Mouse (Mus musculus) gastrocnemius, adult 2 months (tissue): ENCODE results near the gene Sgta. TPM values are rescaled to one million over a fixed set of nuclear protein-coding genes. Genes with fewer than 3 reads are reported as not detected.
A peak's percentile ranks its signal among the peaks of the same experiment; 100 is the strongest.
"Not testable (repeated sequence)": the region's sequence is repeated elsewhere in the genome, so short reads cannot be mapped to it uniquely, and the experiment has no call there.

Source experiments
- DNase-seq: peaks from one replicate; pipeline ENCODE4 v3.0.0; 2022
- H3K27ac ChIP-seq: fragments of 200-600 bp; 2 replicates; pipeline ENCODE4 v1.8.1; 2022; ENCODE audit warnings: mild to moderate bottlenecking
- H3K4me3 ChIP-seq: fragments of 200-600 bp; 2 replicates; pipeline ENCODE4 v1.8.1; 2022; ENCODE audit warnings: mild to moderate bottlenecking, moderate library complexity
- CTCF ChIP-seq: fragments of 200-600 bp; IDR thresholded peaks from 2 replicates; pipeline ENCODE4 v1.8.1; 2022; ENCODE audit warnings: antibody characterized with exemption, mild to moderate bottlenecking, moderate library complexity
- intact Hi-C: fragments of 180-260 bp; cut with DNase I; formaldehyde crosslinking; loops from one replicate; pipeline ENCODE4 v1.15.1; 2025
- total RNA-seq, 2 experiments: library from RNA; stranded (reverse); gene quantifications; 2 replicates each; pipeline ENCODE4 v1.2.3; 2021

Gene Sgta
- total RNA-seq, 2 experiments from 2014 or later: 100 TPM

- DNase-seq: no peak
- Histone ChIP-seq H3K4me3 (no peak overlapping the region), H3K27ac (peak overlapping the region; percentile 8; the same call in 1 of the 2 replicates)
- intact Hi-C loops: loop anchor here (10.0 kb wide), 1 partner anchor 155 kb away; no protein-coding TSS in a partner anchor
- no peak for TF ChIP-seq CTCF
These were observed 20.2 kb upstream of the Sgta start for GRCm38 (mm10) chr10:81080008-81080655.

GRCm38 (mm10) chr10:81077916-81078315, 17.9 kb upstream of the Sgta start:
- TF ChIP-seq CTCF: no peak
- Histone ChIP-seq H3K27ac (no peak overlapping the region), H3K4me3 (no peak overlapping the region)
- DNase-seq: no peak
- intact Hi-C loops: no loop called here

- no peak for DNase-seq
- Histone ChIP-seq H3K4me3 (no peak overlapping the region), H3K27ac (peak overlapping the region; percentile 85)
- no peak for TF ChIP-seq CTCF
- intact Hi-C loops: no loop called here
These were observed 16.4 kb upstream of the Sgta start for GRCm38 (mm10) chr10:81076356-81076755.

- TF ChIP-seq CTCF: no peak
- intact Hi-C loops: no loop called here
- peak; percentile 67 for DNase-seq
- H3K4me3 ChIP-seq: no peak overlapping the region
- peak overlapping the region; percentile 85 for H3K27ac ChIP-seq
These were observed 15.8 kb upstream of the Sgta start for GRCm38 (mm10) chr10:81075734-81076133.

- Histone ChIP-seq H3K27ac (peak overlapping the region; percentile 59), H3K4me3 (no peak overlapping the region)
- no peak for DNase-seq
- intact Hi-C loops: no loop called here
- peak; percentile 60 for TF ChIP-seq CTCF
These were observed 13.5 kb upstream of the Sgta start for GRCm38 (mm10) chr10:81073464-81073863.

GRCm38 (mm10) chr10:81072290-81072689, 12.3 kb upstream of the Sgta start:
- TF ChIP-seq CTCF: no peak
- no peak for DNase-seq
- H3K27ac ChIP-seq: no peak overlapping the region
- H3K4me3 ChIP-seq: no peak overlapping the region
- intact Hi-C loops: no loop called here

GRCm38 (mm10) chr10:81069836-81070235, 9.9 kb upstream of the Sgta start, which contains the start of gene Thop1:
Thop1 (plus strand) TSS chr10:81070035.
- TF ChIP-seq CTCF: no peak
- peak; percentile 99 for DNase-seq
- Histone ChIP-seq H3K4me3 (peak within 1 kb of the TSS; percentile 94), H3K27ac (peak within 1 kb of the TSS; percentile 93)
- intact Hi-C loops: no loop called here

- intact Hi-C loops: no loop called here
- TF ChIP-seq CTCF: no peak
- DNase-seq: no peak
- no peak overlapping the region for H3K4me3 ChIP-seq
- H3K27ac ChIP-seq: no peak overlapping the region
These were observed 8.7 kb upstream of the Sgta start for GRCm38 (mm10) chr10:81068706-81069105.

- H3K4me3 ChIP-seq, H3K27ac ChIP-seq, intact Hi-C loops, DNase-seq: not testable (repeated sequence)
These were observed 4.5 kb upstream of the Sgta start for GRCm38 (mm10) chr10:81064519-81064918.

GRCm38 (mm10) chr10:81062710-81063109, 2.7 kb upstream of the Sgta start:
- no peak overlapping the region for H3K27ac ChIP-seq
- DNase-seq: no peak
- intact Hi-C loops: no loop called here
- no peak overlapping the region for H3K4me3 ChIP-seq
- TF ChIP-seq CTCF: no peak

- intact Hi-C loops: no loop called here
- Histone ChIP-seq H3K4me3 (peak overlapping the region; percentile 85), H3K27ac (peak overlapping the region; percentile 96)
- TF ChIP-seq CTCF: no peak
- no peak for DNase-seq
These were observed 1.1 kb downstream of the Sgta start for GRCm38 (mm10) chr10:81058896-81059295.

GRCm38 (mm10) chr10:81057406-81058130, 2.4 kb downstream of the Sgta start:
- intact Hi-C loops: no loop called here
- Histone ChIP-seq H3K4me3 (0 out of 2 replicates have a peak overlapping the region, but pooled peaks have one; percentile 9), H3K27ac (peak overlapping the region; percentile 46)
- no peak for TF ChIP-seq CTCF
- DNase-seq: no peak

GRCm38 (mm10) chr10:81055802-81056340, 4.1 kb downstream of the Sgta start:
- DNase-seq, H3K4me3 ChIP-seq, intact Hi-C loops: not testable (repeated sequence)
- H3K27ac ChIP-seq: peak overlapping the region; percentile 20; the same call in 1 of the 2 replicates
